15 mouse cellular contexts compared by ENCODE assay signal in the genomic region with DNA sequence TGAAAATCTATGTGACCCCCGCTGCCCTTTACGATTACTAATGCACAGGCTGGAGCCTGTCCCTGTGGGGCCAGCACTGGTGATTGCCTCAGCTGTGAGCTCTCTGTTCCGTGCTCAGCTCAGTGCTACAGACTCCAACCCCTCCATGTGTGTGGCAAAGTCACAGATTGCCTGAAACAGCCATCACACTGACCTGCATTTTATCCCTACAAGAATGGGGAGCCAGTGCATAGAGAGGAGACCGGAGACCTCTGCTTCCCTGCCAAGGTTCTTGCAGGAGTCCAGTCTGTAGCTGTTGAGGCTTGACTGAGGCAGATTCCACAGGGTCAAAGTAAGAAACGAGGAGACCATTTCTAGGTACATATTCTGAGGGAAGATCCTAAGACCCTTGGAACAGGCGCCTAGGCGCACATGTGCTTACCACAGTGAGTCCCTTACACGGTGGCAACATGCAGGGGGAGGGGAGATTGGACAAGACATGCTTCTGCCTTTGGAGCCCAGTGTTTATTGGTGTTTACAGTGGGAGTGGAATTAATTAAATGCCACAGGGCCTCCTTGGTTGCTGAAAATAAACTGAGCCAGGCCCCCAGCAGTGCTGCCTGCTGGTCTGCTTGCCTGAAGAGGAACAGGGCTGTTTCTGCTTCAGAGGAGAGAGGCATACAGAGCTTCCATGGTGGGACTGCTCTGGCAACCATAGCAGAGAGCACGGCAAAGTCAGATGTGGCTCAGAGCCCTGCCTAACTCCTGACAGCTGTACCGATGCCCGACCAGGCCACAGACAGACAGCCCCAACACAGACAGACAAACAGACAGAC.
DNase-seq lines count a peak whose midpoint lies in the region; ATAC-seq and TF ChIP-seq lines count a peak whose summit lies in the region.
"Had no signal": no experiment of that assay in that cellular context is flagged by ENCODE, and none has a peak within 500 bp of the region (broad histone marks: within the 10 kb centered on the region; RNA-seq: fewer than 3 reads in every experiment).

No protein-coding gene starts in this region.

- no peaks in the 10 kb centered on the region for H3K36me3 ChIP-seq in midbrain, embryonic 13.5 days
- H3K36me3 ChIP-seq in midbrain, embryonic 14.5 days (ENCODE audit: control insufficient read depth, insufficient read depth, low read length) = no peaks in the 10 kb centered on the region
- no peaks in the 10 kb centered on the region for H3K36me3 ChIP-seq in hindbrain, postnatal 0 days (ENCODE audit: insufficient read depth, low read length)
- H3K36me3 ChIP-seq in limb, embryonic 12.5 days = no peaks in the 10 kb centered on the region
- H3K36me3 ChIP-seq: heart, embryonic 15.5 days; limb, embryonic 15.5 days had no signal

- no peak overlapping the region for H3K9ac ChIP-seq in midbrain, embryonic 13.5 days (replicated peaks)
- H3K9ac ChIP-seq in midbrain, embryonic 14.5 days (replicated peaks; ENCODE audit: low read length) = no peak overlapping the region
- no peak overlapping the region for H3K9ac ChIP-seq in hindbrain, postnatal 0 days (replicated peaks; ENCODE audit: low read length)
- H3K9ac ChIP-seq in limb, embryonic 12.5 days (replicated peaks) = no peak overlapping the region
- H3K9ac ChIP-seq: heart, embryonic 15.5 days; limb, embryonic 15.5 days had no signal

- no peak overlapping the region for H3K27ac ChIP-seq in midbrain, embryonic 13.5 days
- no peak overlapping the region for H3K27ac ChIP-seq in midbrain, embryonic 14.5 days (replicated peaks; ENCODE audit: low read depth, low read length)
- H3K27ac ChIP-seq in hindbrain, postnatal 0 days = no peak overlapping the region
- peak overlapping the region; percentile 45; the same call in 1 of the 2 replicates for H3K27ac ChIP-seq in limb, embryonic 12.5 days
- H3K27ac ChIP-seq: heart, embryonic 15.5 days; limb, embryonic 15.5 days; macrophage had no signal

- H3K9me3 ChIP-seq in midbrain, embryonic 13.5 days = no peaks in the 10 kb centered on the region
- no peaks in the 10 kb centered on the region for H3K9me3 ChIP-seq in midbrain, embryonic 14.5 days (ENCODE audit: control insufficient read depth, low read length)
- no peaks in the 10 kb centered on the region for H3K9me3 ChIP-seq in hindbrain, postnatal 0 days (ENCODE audit: low read length)
- no peaks in the 10 kb centered on the region for H3K9me3 ChIP-seq in limb, embryonic 12.5 days
- H3K9me3 ChIP-seq: heart, embryonic 15.5 days; limb, embryonic 15.5 days had no signal

- no peak overlapping the region for H3K4me2 ChIP-seq in midbrain, embryonic 13.5 days (replicated peaks)
- no peak overlapping the region for H3K4me2 ChIP-seq in midbrain, embryonic 14.5 days (ENCODE audit: low read length)
- no peak overlapping the region for H3K4me2 ChIP-seq in hindbrain, postnatal 0 days (ENCODE audit: low read depth, low read length)
- H3K4me2 ChIP-seq in limb, embryonic 12.5 days = no peak overlapping the region
- H3K4me2 ChIP-seq: heart, embryonic 15.5 days; limb, embryonic 15.5 days had no signal

- intact Hi-C loops in heart, postnatal 25 days (cut with DNase I) = no loop called here

- peak; percentile 87 for DNase-seq in heart, adult 11 months
- no peak for DNase-seq in heart, postnatal 25 days (ENCODE audit: low spot score)
- DNase-seq in midbrain, embryonic 14.5 days = no peak
- peak; percentile 18 for DNase-seq in hindbrain, postnatal 0 days (ENCODE audit: low spot score)
- DNase-seq in thymus, postnatal 10 days (ENCODE audit: low spot score in 2 of 2) = no peak
- DNase-seq in urinary bladder, adult 2 months (ENCODE audit: low spot score) = no peak
- DNase-seq: adrenal gland, postnatal 14 days; cerebellum, adult 8-10 months; gastrocnemius, postnatal 10 days had no signal

- no peaks in the 10 kb centered on the region for H3K27me3 ChIP-seq in midbrain, embryonic 13.5 days
- no peaks in the 10 kb centered on the region for H3K27me3 ChIP-seq in midbrain, embryonic 14.5 days (ENCODE audit: control insufficient read depth, insufficient read depth, low read length)
- no peaks in the 10 kb centered on the region for H3K27me3 ChIP-seq in hindbrain, postnatal 0 days (ENCODE audit: insufficient read depth, low read length)
- H3K27me3 ChIP-seq in limb, embryonic 12.5 days = peaks cover 44% of the 10 kb centered on the region
- H3K27me3 ChIP-seq: limb, embryonic 15.5 days had no signal

- peaks cover 8% of the 10 kb centered on the region for H3K4me1 ChIP-seq in midbrain, embryonic 13.5 days (replicated peaks)
- no peaks in the 10 kb centered on the region for H3K4me1 ChIP-seq in midbrain, embryonic 14.5 days (ENCODE audit: control insufficient read depth, insufficient read depth, low read length)
- H3K4me1 ChIP-seq in hindbrain, postnatal 0 days (ENCODE audit: insufficient read depth, low read length) = no peaks in the 10 kb centered on the region
- H3K4me1 ChIP-seq in limb, embryonic 12.5 days (replicated peaks) = peaks cover 16% of the 10 kb centered on the region

- ATAC-seq in midbrain, embryonic 13.5 days = peak; percentile 45
- no peak for ATAC-seq in midbrain, embryonic 14.5 days (ENCODE audit: low FRiP score, low TSS enrichment)
- ATAC-seq in hindbrain, postnatal 0 days = peak; percentile 43; the same call in 1 of the 2 replicates
- ATAC-seq in limb, embryonic 12.5 days (ENCODE audit: insufficient number of reproducible peaks, insufficient read depth, low FRiP score, low TSS enrichment, low read depth) = peak; percentile 68

- WGBS in midbrain, embryonic 13.5 days = 66% methylated on average over 11 of the region's 11 CpGs
- 57% methylated on average over 11 of the region's 11 CpGs for WGBS in midbrain, embryonic 14.5 days
- WGBS in hindbrain, postnatal 0 days = 40% methylated on average over 11 of the region's 11 CpGs
- 34% methylated on average over 9 of the region's 11 CpGs for WGBS in limb, embryonic 12.5 days

- no peak overlapping the region for H3K4me3 ChIP-seq in midbrain, embryonic 13.5 days (replicated peaks)
- H3K4me3 ChIP-seq in midbrain, embryonic 14.5 days (replicated peaks; ENCODE audit: low read depth, low read length) = no peak overlapping the region
- no peak overlapping the region for H3K4me3 ChIP-seq in hindbrain, postnatal 0 days (ENCODE audit: low read length)
- H3K4me3 ChIP-seq in limb, embryonic 12.5 days (replicated peaks) = no peak overlapping the region
- H3K4me3 ChIP-seq: erythroblast, embryonic 14.5 days; heart, embryonic 15.5 days; limb, embryonic 15.5 days had no signal

- no peak for TF ChIP-seq CTCF in hindbrain, postnatal 0 days (IDR thresholded peaks at IDR 0.05; ENCODE audit: low read depth)

Comparison
In these comparisons a context has a peak if more than half of its experiments do, and no peak if none do; other contexts are left out.
1. DNase-seq: peak in heart, adult 11 months (single experiment) and hindbrain, postnatal 0 days (single experiment); none in heart, postnatal 25 days (single experiment), midbrain, embryonic 14.5 days (single experiment), thymus, postnatal 10 days (0 of 2) and urinary bladder, adult 2 months (single experiment).